9 mouse cellular contexts compared by ENCODE assay signal in the genomic region with DNA sequence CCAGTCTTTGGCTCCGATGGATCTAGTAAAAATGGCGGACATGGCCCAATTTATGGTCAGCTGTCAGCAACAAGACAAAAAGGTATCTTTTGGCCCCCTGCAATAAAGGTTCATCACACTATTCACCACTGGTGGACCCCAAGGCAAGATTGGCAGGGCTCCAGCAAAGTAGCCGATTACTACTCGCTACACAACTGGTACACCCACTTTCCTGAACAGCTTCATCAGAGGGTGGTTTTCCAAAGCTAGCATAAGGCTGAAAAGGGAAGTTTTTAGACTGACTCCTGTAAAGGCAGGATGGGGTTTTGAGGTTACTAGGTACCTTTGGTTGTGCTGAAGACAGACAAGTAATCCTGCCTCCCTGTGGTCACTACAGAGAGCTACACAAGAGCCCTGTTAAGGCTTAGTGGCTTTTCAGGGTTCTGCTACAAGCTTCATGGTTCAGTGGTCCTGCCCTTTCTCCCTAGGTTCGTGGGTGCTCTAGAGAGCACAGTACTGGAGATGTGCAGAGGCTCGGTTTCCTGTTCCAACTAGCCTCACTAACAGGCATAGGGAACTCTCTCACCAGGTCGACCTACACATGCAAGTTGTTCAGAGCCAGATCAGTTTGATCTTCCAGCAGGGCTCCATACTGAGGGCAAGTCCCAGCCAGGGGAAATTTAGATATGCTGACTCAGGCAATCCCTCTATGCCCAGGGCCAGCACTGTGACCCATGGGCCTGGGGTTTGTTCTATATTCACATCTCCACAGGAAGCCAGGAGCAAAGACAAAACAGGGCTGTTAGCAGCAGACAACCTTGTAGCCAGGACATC. TPM values are rescaled to one million over a fixed set of nuclear protein-coding genes. Genes with fewer than 3 reads are reported as not detected.
DNase-seq lines count a peak whose midpoint lies in the region; ATAC-seq and TF ChIP-seq lines count a peak whose summit lies in the region.
"Had no signal": no experiment of that assay in that cellular context is flagged by ENCODE, and none has a peak within 500 bp of the region (broad histone marks: within the 10 kb centered on the region; RNA-seq: fewer than 3 reads in every experiment).

No protein-coding gene starts in this region.

- H3K4me2 ChIP-seq in hindbrain, embryonic 12.5 days (replicated peaks): no peak overlapping the region
- no peak overlapping the region for H3K4me2 ChIP-seq in CH12.LX (ENCODE audit: insufficient read depth, low read depth, poor library complexity, severe bottlenecking)
- peak overlapping the region; percentile 18; the same call in 1 of the 2 replicates for H3K4me2 ChIP-seq in kidney, postnatal 0 days (ENCODE audit: low read length)
- no peak overlapping the region for H3K4me2 ChIP-seq in stomach, postnatal 0 days (replicated peaks; ENCODE audit: low read depth)

- 83% methylated on average over 7 of the region's 7 CpGs for WGBS in hindbrain, embryonic 10.5 days
- WGBS in hindbrain, embryonic 12.5 days: 85% methylated on average over 7 of the region's 7 CpGs
- WGBS in kidney, postnatal 0 days: 67% methylated on average over 7 of the region's 7 CpGs
- WGBS in stomach, postnatal 0 days: 79% methylated on average over 7 of the region's 7 CpGs

- peaks cover 34% of the 10 kb centered on the region for H3K79me2 ChIP-seq in CH12.LX (replicated peaks; ENCODE audit: control insufficient read depth, extremely low read depth, insufficient read depth, poor library complexity, severe bottlenecking)

- peak; percentile 63 to 71 for TF ChIP-seq CTCF in CH12.LX (conservative IDR thresholded peaks at IDR 0.05 in 1 of 2, IDR thresholded peaks at IDR 0.05 in 1 of 2; ENCODE audit: low read depth in 2 of 2, low read length in 2 of 2)
- peak; percentile 65 for TF ChIP-seq CTCF in kidney, postnatal 0 days (IDR thresholded peaks at IDR 0.05; ENCODE audit: low read depth)
- peak; percentile 70 for TF ChIP-seq CTCF in stomach, postnatal 0 days (IDR thresholded peaks at IDR 0.05; ENCODE audit: low read depth)

- dilution Hi-C loops in CH12.LX (cut with MboI; ENCODE audit: extremely low pct_ligation_motif_present, extremely low pct_unique_long_range_greater_than_20kb, low sequenced_read_pairs): no loop called here

- ATAC-seq in hindbrain, embryonic 12.5 days (ENCODE audit: low FRiP score): no peak
- ATAC-seq in kidney, postnatal 0 days (replicated peaks; ENCODE audit: low FRiP score, low read depth): 0 out of 2 replicates have a peak, but pooled peaks have one; percentile 6
- no peak for ATAC-seq in stomach, postnatal 0 days (ENCODE audit: low FRiP score, low TSS enrichment)
- ATAC-seq in inflammation-experienced regulatory T-cells, adult 6 months: no peak

- no peaks in the 10 kb centered on the region for H3K9me3 ChIP-seq in hindbrain, embryonic 10.5 days
- no peaks in the 10 kb centered on the region for H3K9me3 ChIP-seq in hindbrain, embryonic 12.5 days (replicated peaks)
- H3K9me3 ChIP-seq in CH12.LX (replicated peaks; ENCODE audit: low read length): no peaks in the 10 kb centered on the region
- no peaks in the 10 kb centered on the region for H3K9me3 ChIP-seq in kidney, postnatal 0 days (replicated peaks; ENCODE audit: low read length)
- no peaks in the 10 kb centered on the region for H3K9me3 ChIP-seq in stomach, postnatal 0 days (ENCODE audit: control insufficient read depth, low read length)

- H3K27me3 ChIP-seq in hindbrain, embryonic 10.5 days (ENCODE audit: insufficient read depth, poor library complexity, severe bottlenecking): no peaks in the 10 kb centered on the region
- no peaks in the 10 kb centered on the region for H3K27me3 ChIP-seq in hindbrain, embryonic 12.5 days
- no peaks in the 10 kb centered on the region for H3K27me3 ChIP-seq in CH12.LX (replicated peaks)
- no peaks in the 10 kb centered on the region for H3K27me3 ChIP-seq in kidney, postnatal 0 days (ENCODE audit: insufficient read depth, low read length)
- no peaks in the 10 kb centered on the region for H3K27me3 ChIP-seq in stomach, postnatal 0 days (ENCODE audit: control insufficient read depth, insufficient read depth, low read length)

- peak; percentile 19; the same call in 1 of the 2 replicates for TF ChIP-seq POLR2A in CH12.LX (IDR thresholded peaks at IDR 0.05; ENCODE audit: low read depth, low read length)

- peaks cover 35% of the 10 kb centered on the region for H3K36me3 ChIP-seq in hindbrain, embryonic 10.5 days
- H3K36me3 ChIP-seq in hindbrain, embryonic 12.5 days: peaks cover 27% of the 10 kb centered on the region
- peaks cover 32 to 46% of the 10 kb centered on the region in 2 experiments for H3K36me3 ChIP-seq in CH12.LX (replicated peaks in 1 of 2; ENCODE audit: control insufficient read depth in 1 of 2, insufficient read depth in 1 of 2, low read length in 1 of 2)
- H3K36me3 ChIP-seq in kidney, postnatal 0 days (ENCODE audit: insufficient read depth, low read length): peaks cover 20% of the 10 kb centered on the region
- H3K36me3 ChIP-seq in stomach, postnatal 0 days (ENCODE audit: control insufficient read depth, insufficient read depth, low read length): peaks cover 19% of the 10 kb centered on the region

- H3K27ac ChIP-seq in hindbrain, embryonic 10.5 days: 0 out of 2 replicates have a peak overlapping the region, but pooled peaks have one; percentile 99
- H3K27ac ChIP-seq in hindbrain, embryonic 12.5 days: no peak overlapping the region; the same call in 1 of the 2 replicates
- H3K27ac ChIP-seq in CH12.LX (ENCODE audit: insufficient read depth, low read depth): no peak overlapping the region
- H3K27ac ChIP-seq in kidney, postnatal 0 days: peak overlapping the region; percentile 80
- H3K27ac ChIP-seq in stomach, postnatal 0 days (replicated peaks): peak overlapping the region; percentile 24; the same call in 1 of the 2 replicates

- no peak overlapping the region; the same call in 1 of the 2 replicates for H3K9ac ChIP-seq in hindbrain, embryonic 12.5 days
- no peak overlapping the region for H3K9ac ChIP-seq in CH12.LX (ENCODE audit: insufficient read depth, low read depth)
- 0 out of 2 replicates have a peak overlapping the region, but pooled peaks have one; percentile 20 for H3K9ac ChIP-seq in kidney, postnatal 0 days (ENCODE audit: low read depth, low read length)
- H3K9ac ChIP-seq in stomach, postnatal 0 days (ENCODE audit: low read length): no peak overlapping the region

- H3K4me3 ChIP-seq in hindbrain, embryonic 10.5 days: peak overlapping the region; percentile 10
- no peak overlapping the region for H3K4me3 ChIP-seq in hindbrain, embryonic 12.5 days
- no peak overlapping the region for H3K4me3 ChIP-seq in CH12.LX (replicated peaks in 1 of 3; ENCODE audit: low read depth in 2 of 3, low read length in 2 of 3, poor library complexity in 1 of 3)
- H3K4me3 ChIP-seq in kidney, postnatal 0 days (replicated peaks; ENCODE audit: low read depth, low read length): no peak overlapping the region
- H3K4me3 ChIP-seq in stomach, postnatal 0 days (ENCODE audit: low read depth, low read length): no peak overlapping the region

- TF ChIP-seq EP300 in CH12.LX (IDR thresholded peaks at IDR 0.05; ENCODE audit: low read length): no peak
- no peak for TF ChIP-seq EP300 in stomach, postnatal 0 days (optimal IDR thresholded peaks at IDR 0.05)

- in situ Hi-C loops in CH12.LX (cut with MboI; ENCODE audit: low pct_ligation_motif_present, low pct_unique_long_range_greater_than_20kb, low sequenced_read_pairs): no loop called here

- DNase-seq in hindbrain, embryonic 10.5 days (ENCODE audit: low spot score): no peak
- DNase-seq in CH12.LX (ENCODE audit: extremely low read depth): peak; percentile 68
- peak; percentile 45 for DNase-seq in cerebellum, adult 8-10 months
- peak; percentile 72 for DNase-seq in kidney, postnatal 0 days (ENCODE audit: low spot score)
- DNase-seq in stomach, postnatal 0 days (ENCODE audit: low spot score): no peak
- DNase-seq in spleen, adult 18-20 months: no peak

- peak; percentile 28 for TF ChIP-seq RAD21 in CH12.LX (IDR thresholded peaks at IDR 0.05; ENCODE audit: low read depth, low read length)

- peaks cover 50% of the 10 kb centered on the region for H3K4me1 ChIP-seq in hindbrain, embryonic 10.5 days (replicated peaks)
- H3K4me1 ChIP-seq in hindbrain, embryonic 12.5 days: peaks cover 37% of the 10 kb centered on the region
- H3K4me1 ChIP-seq in CH12.LX (ENCODE audit: control insufficient read depth in 1 of 2, insufficient read depth in 2 of 2): peaks cover 11 to 62% of the 10 kb centered on the region in 2 experiments
- peaks cover 19% of the 10 kb centered on the region for H3K4me1 ChIP-seq in kidney, postnatal 0 days (replicated peaks; ENCODE audit: insufficient read depth, low read length)
- H3K4me1 ChIP-seq in stomach, postnatal 0 days (replicated peaks; ENCODE audit: control insufficient read depth, insufficient read depth): peaks cover 11% of the 10 kb centered on the region

RNA-seq across cellular contexts. Expression of a gene that starts 4.0 kb away (rescaled TPM):
- 799 and 820 TPM in 2 replicates for polyA plus RNA-seq in hindbrain, embryonic 10.5 days (2016; fragmentation: Nextera tagmentation; extraction: Ambion mirVana)
- polyA plus RNA-seq in hindbrain, embryonic 12.5 days (2016; fragmentation: Nextera tagmentation; extraction: Ambion mirVana): 548 TPM in 2 replicates
- total RNA-seq in CH12.LX (2012; rRNA removed): 417 and 467 TPM in 2 replicates
- total RNA-seq in CH12.LX (2014; rRNA removed): 126 and 172 TPM in 2 replicates
- polyA plus RNA-seq in CH12.LX (2012; ENCODE audit: insufficient read length, low read depth): 957 and 958 TPM in 2 replicates
- 444 and 506 TPM in 2 replicates for polyA plus RNA-seq in kidney, postnatal 0 days (2015; fragmentation: Nextera tagmentation; extraction: Ambion mirVana)
- 352 and 362 TPM in 2 replicates for polyA plus RNA-seq in stomach, postnatal 0 days (2015; fragmentation: Nextera tagmentation; extraction: Ambion mirVana)
- 100 to 1,000 TPM; 624 to 862 (median 685) TPM for polyA plus RNA-seq in inflammation-experienced regulatory T-cells, adult 6 months (2017; shearing (Covaris generic))

RNA-seq across cellular contexts. Expression of a gene that starts 4.4 kb away (rescaled TPM):
- polyA plus RNA-seq in hindbrain, embryonic 10.5 days (2016; fragmentation: Nextera tagmentation; extraction: Ambion mirVana): 519 and 570 TPM in 2 replicates
- 473 and 486 TPM in 2 replicates for polyA plus RNA-seq in hindbrain, embryonic 12.5 days (2016; fragmentation: Nextera tagmentation; extraction: Ambion mirVana)
- total RNA-seq in CH12.LX (2012; rRNA removed) (531 and 594 TPM in 2 replicates), CH12.LX (2014; rRNA removed) (453 and 486 TPM in 2 replicates)
- 644 and 662 TPM in 2 replicates for polyA plus RNA-seq in CH12.LX (2012; ENCODE audit: insufficient read length, low read depth)
- 635 and 676 TPM in 2 replicates for polyA plus RNA-seq in kidney, postnatal 0 days (2015; fragmentation: Nextera tagmentation; extraction: Ambion mirVana)
- 858 and 892 TPM in 2 replicates for polyA plus RNA-seq in stomach, postnatal 0 days (2015; fragmentation: Nextera tagmentation; extraction: Ambion mirVana)
- polyA plus RNA-seq in inflammation-experienced regulatory T-cells, adult 6 months (2017; shearing (Covaris generic)): 100 to 1,000 TPM; 135 to 164 (median 149) TPM

RNA-seq across cellular contexts. Expression of a gene that starts 20.7 kb away (rescaled TPM):
- polyA plus RNA-seq in hindbrain, embryonic 10.5 days (2016; fragmentation: Nextera tagmentation; extraction: Ambion mirVana): 607 and 643 TPM in 2 replicates
- 539 and 588 TPM in 2 replicates for polyA plus RNA-seq in hindbrain, embryonic 12.5 days (2016; fragmentation: Nextera tagmentation; extraction: Ambion mirVana)
- total RNA-seq in CH12.LX (2012; rRNA removed) (582 and 793 TPM in 2 replicates), CH12.LX (2014; rRNA removed) (358 and 361 TPM in 2 replicates)
- polyA plus RNA-seq in CH12.LX (2012; ENCODE audit: insufficient read length, low read depth): 444 and 451 TPM in 2 replicates
- 341 and 361 TPM in 2 replicates for polyA plus RNA-seq in kidney, postnatal 0 days (2015; fragmentation: Nextera tagmentation; extraction: Ambion mirVana)
- 213 TPM in 2 replicates for polyA plus RNA-seq in stomach, postnatal 0 days (2015; fragmentation: Nextera tagmentation; extraction: Ambion mirVana)
- 10 to 100 TPM; 15.8 to 76.9 (median 47.7) TPM for polyA plus RNA-seq in inflammation-experienced regulatory T-cells, adult 6 months (2017; shearing (Covaris generic))

RNA-seq across cellular contexts. Expression of a gene that starts 20.8 kb away (rescaled TPM):
- 237 TPM in 2 replicates for polyA plus RNA-seq in hindbrain, embryonic 10.5 days (2016; fragmentation: Nextera tagmentation; extraction: Ambion mirVana)
- polyA plus RNA-seq in hindbrain, embryonic 12.5 days (2016; fragmentation: Nextera tagmentation; extraction: Ambion mirVana): 153 and 170 TPM in 2 replicates
- total RNA-seq in CH12.LX (2012; rRNA removed): 108 and 114 TPM in 2 replicates
- total RNA-seq in CH12.LX (2014; rRNA removed): 51.7 and 57.0 TPM in 2 replicates
- 142 and 145 TPM in 2 replicates for polyA plus RNA-seq in CH12.LX (2012; ENCODE audit: insufficient read length, low read depth)
- 159 and 168 TPM in 2 replicates for polyA plus RNA-seq in kidney, postnatal 0 days (2015; fragmentation: Nextera tagmentation; extraction: Ambion mirVana)
- 121 and 126 TPM in 2 replicates for polyA plus RNA-seq in stomach, postnatal 0 days (2015; fragmentation: Nextera tagmentation; extraction: Ambion mirVana)
- 100 to 1,000 TPM; 110 to 147 (median 129) TPM for polyA plus RNA-seq in inflammation-experienced regulatory T-cells, adult 6 months (2017; shearing (Covaris generic))

RNA-seq across cellular contexts. Expression of a gene that starts 26.5 kb away (rescaled TPM):
- 0.27 TPM in 1 of 2 replicates, not detected in the other for polyA plus RNA-seq in hindbrain, embryonic 10.5 days (2016; fragmentation: Nextera tagmentation; extraction: Ambion mirVana)
- not detected in 2 replicates for polyA plus RNA-seq in hindbrain, embryonic 12.5 days (2016; fragmentation: Nextera tagmentation; extraction: Ambion mirVana)
- total RNA-seq in CH12.LX (2012; rRNA removed): not detected in 2 replicates
- total RNA-seq in CH12.LX (2014; rRNA removed): not detected in 2 replicates
- polyA plus RNA-seq in CH12.LX (2012; ENCODE audit: insufficient read length, low read depth): not detected in 2 replicates
- polyA plus RNA-seq in kidney, postnatal 0 days (2015; fragmentation: Nextera tagmentation; extraction: Ambion mirVana): 0.30 TPM in 1 of 2 replicates, not detected in the other
- not detected in 2 replicates for polyA plus RNA-seq in stomach, postnatal 0 days (2015; fragmentation: Nextera tagmentation; extraction: Ambion mirVana)
- polyA plus RNA-seq in inflammation-experienced regulatory T-cells, adult 6 months (2017; shearing (Covaris generic)): not detected
- polyA plus RNA-seq: large intestine, adult 2 months had no signal

Comparison
In these comparisons a context has a peak if more than half of its experiments do, and no peak if none do; other contexts are left out.
1. H3K27ac ChIP-seq: peak in hindbrain, embryonic 10.5 days (single experiment), kidney, postnatal 0 days (single experiment) and stomach, postnatal 0 days (single experiment); none in hindbrain, embryonic 12.5 days (single experiment) and CH12.LX (single experiment).
2. DNase-seq: peak in CH12.LX (single experiment), cerebellum, adult 8-10 months (single experiment) and kidney, postnatal 0 days (single experiment); none in hindbrain, embryonic 10.5 days (single experiment), stomach, postnatal 0 days (single experiment) and spleen, adult 18-20 months (0 of 2).
3. Peak in every context shown above with its lines, with median percentiles within 50 percentile points of each other: CTCF ChIP-seq.